Mouse (Mus musculus): ENCODE data around the gene Gm20894.
"Not testable (repeated sequence)": the region's sequence is repeated elsewhere in the genome, so short reads cannot be mapped to it uniquely, and the experiment has no call there.

The Gm20894 gene

GRCm38 (mm10) chrY:28271412-28271811, at the start of gene Gm20894:
Gene Gm20894 (minus strand): TSS chrY:28271512.
- DNase-seq, result not testable (repeated sequence)
